Mouse (Mus musculus) neural tube, embryonic 14.5 days (tissue): Measurements from ENCODE around the gene Ppp1r15b. TPM values are rescaled to one million over a fixed set of nuclear protein-coding genes. Genes with fewer than 3 reads are reported as not detected.

Experiments used
- ATAC-seq: fragments of 200-750 bp; cut with Nextera tagmentation; 2 replicates; pipeline ENCODE4 v1.8.0; 2017; ENCODE audit warnings: low read depth, mild to moderate bottlenecking, moderate TSS enrichment, moderate library complexity
- H3K27ac ChIP-seq: fragments of 300-500 bp; sonication (generic); 2 replicates; pipeline ENCODE4 v1.5.1; 2014; ENCODE audit warnings: low read depth, mild to moderate bottlenecking, control low read depth, low read length, moderate library complexity, mixed read lengths
- H3K27me3 ChIP-seq: fragments of 300-500 bp; sonication (generic); 2 replicates; pipeline ENCODE4 v1.6.1; 2014; ENCODE audit warnings: low read length; ENCODE audit not compliant: control insufficient read depth, insufficient read depth
- H3K36me3 ChIP-seq: fragments of 300-500 bp; sonication (generic); 2 replicates; pipeline ENCODE4 v1.6.1; 2014; ENCODE audit warnings: low read length, mixed read lengths; ENCODE audit not compliant: control insufficient read depth, insufficient read depth
- H3K4me1 ChIP-seq: fragments of 300-500 bp; sonication (generic); 2 replicates; pipeline ENCODE4 v1.6.1; 2014; ENCODE audit warnings: low read length; ENCODE audit not compliant: control insufficient read depth, insufficient read depth
- H3K4me2 ChIP-seq: fragments of 300-500 bp; sonication (generic); 2 replicates; pipeline ENCODE4 v1.6.1; 2014; ENCODE audit warnings: mild to moderate bottlenecking, low read depth, low read length, control low read depth
- H3K4me3 ChIP-seq: fragments of 300-500 bp; sonication (generic); 2 replicates; pipeline ENCODE4 v1.5.1; 2014; ENCODE audit warnings: low read depth, low read length, control low read depth, mixed read lengths
- H3K9ac ChIP-seq: fragments of 300-500 bp; sonication (generic); replicated peaks from 2 replicates; pipeline ENCODE4 v1.6.1; 2014; ENCODE audit warnings: low read depth, mild to moderate bottlenecking, control low read depth, low read length, mixed read lengths
- H3K9me3 ChIP-seq: fragments of 300-500 bp; sonication (generic); 2 replicates; pipeline ENCODE4 v1.6.1; 2016; ENCODE audit warnings: low read length; ENCODE audit not compliant: control insufficient read depth
- WGBS: fragments of 180-500 bp; shearing (Covaris S2); extraction: QIAGEN DNeasy Blood & Tissue Kit; methylation state at CpG from one replicate; pipeline ENCODE4 v1.1.7; 2014; 5-methylcytosine and 5-hydroxymethylcytosine counted together
- polyA plus RNA-seq: library from polyadenylated mRNA; unstranded; fragments of >200 nt; fragmentation: Nextera tagmentation; extraction: Ambion mirVana; gene quantifications from 2 replicates; pipeline ENCODE4 v1.2.1, GENCODE M21; 2014

Ppp1r15b gene
- polyA plus RNA-seq, 1 experiment from 2014 or later = 25.9 TPM

DNA sequence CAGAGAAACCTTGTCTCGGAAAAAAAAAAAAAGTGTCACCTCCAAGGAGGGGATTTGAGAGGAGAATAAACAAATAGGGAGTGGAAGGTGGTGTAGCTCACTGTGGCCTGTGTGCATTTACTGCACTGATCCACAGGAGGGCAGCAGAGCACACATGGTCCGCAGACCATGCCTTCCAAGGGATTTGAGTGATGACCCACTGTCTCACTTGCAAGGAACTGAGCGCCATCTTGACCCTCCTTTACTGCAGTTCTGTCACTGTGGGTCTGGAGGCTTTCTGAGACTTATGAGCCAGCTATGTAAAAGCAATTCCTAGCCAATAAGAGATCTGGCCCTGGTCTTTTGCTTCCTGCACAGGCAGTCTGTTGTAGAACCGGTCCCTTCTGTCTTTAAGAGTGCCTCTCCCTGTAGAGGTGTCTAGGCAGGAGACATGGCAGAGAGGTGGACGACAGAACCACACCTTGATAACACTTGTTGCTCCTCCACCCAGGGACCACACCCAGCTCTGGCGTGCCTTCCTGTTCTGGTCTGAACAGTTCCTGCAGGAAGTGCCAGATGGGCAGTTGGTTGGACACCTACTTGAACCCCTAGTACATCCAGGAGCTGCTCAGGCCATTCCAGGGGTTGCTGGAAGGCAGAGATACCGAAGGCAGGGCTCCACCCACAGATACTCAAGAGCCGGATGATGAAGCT lies 46.7 kb downstream of the Ppp1r15b start:
- Histone ChIP-seq H3K4me3 (no peak overlapping the region), H3K36me3 (no peaks in the 10 kb centered on the region), H3K27ac (no peak overlapping the region), H3K9ac (no peak overlapping the region), H3K9me3 (no peaks in the 10 kb centered on the region), H3K27me3 (no peaks in the 10 kb centered on the region), H3K4me2 (no peak overlapping the region), H3K4me1 (peaks cover 4% of the 10 kb centered on the region; the same call in 1 of the 2 replicates)
- no peak for ATAC-seq
- WGBS = 55% methylated on average over 8 of the region's 8 CpGs

DNA sequence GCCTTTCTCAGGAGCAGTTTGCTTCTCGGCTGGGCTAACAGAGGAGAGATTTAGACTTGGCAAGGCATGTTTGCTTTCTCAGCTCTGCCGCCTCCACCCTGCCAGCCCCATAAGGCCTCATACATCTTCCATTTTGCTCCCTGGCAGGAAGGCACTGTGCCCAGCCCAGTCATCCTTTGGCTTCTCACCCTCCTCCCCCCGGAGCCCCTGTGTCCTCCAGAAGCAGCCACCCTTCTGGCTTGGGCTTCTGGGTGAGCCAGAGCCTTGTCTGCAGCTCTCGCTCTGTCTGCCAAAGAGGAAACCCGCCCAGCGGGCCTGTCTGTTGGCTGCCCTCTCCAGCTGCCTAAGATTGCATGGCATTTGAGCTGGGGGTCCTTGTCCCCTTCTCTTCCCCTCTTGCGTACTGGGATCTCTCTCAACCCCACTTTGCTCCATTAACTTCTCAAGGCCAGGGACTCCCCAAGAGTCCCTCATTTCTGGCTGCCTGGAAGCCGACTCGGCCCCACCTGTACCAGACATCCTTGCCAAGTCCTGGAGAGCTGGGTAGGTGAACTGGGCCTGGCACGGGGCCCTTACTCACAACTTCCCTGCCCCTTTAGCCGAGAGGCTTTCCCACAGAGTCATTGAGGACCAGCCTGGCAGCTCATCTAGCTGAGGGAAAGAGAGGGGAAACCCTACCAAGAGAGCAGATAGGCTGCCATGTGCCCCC lies 47.9 kb downstream of the Ppp1r15b start:
- Histone ChIP-seq H3K4me1 (peaks cover 10% of the 10 kb centered on the region), H3K27me3 (no peaks in the 10 kb centered on the region), H3K27ac (no peak overlapping the region), H3K9ac (no peak overlapping the region), H3K4me3 (no peak overlapping the region), H3K4me2 (no peak overlapping the region), H3K9me3 (no peaks in the 10 kb centered on the region), H3K36me3 (no peaks in the 10 kb centered on the region)
- WGBS = 63% methylated on average over 10 of the region's 11 CpGs
- ATAC-seq = no peak

DNA sequence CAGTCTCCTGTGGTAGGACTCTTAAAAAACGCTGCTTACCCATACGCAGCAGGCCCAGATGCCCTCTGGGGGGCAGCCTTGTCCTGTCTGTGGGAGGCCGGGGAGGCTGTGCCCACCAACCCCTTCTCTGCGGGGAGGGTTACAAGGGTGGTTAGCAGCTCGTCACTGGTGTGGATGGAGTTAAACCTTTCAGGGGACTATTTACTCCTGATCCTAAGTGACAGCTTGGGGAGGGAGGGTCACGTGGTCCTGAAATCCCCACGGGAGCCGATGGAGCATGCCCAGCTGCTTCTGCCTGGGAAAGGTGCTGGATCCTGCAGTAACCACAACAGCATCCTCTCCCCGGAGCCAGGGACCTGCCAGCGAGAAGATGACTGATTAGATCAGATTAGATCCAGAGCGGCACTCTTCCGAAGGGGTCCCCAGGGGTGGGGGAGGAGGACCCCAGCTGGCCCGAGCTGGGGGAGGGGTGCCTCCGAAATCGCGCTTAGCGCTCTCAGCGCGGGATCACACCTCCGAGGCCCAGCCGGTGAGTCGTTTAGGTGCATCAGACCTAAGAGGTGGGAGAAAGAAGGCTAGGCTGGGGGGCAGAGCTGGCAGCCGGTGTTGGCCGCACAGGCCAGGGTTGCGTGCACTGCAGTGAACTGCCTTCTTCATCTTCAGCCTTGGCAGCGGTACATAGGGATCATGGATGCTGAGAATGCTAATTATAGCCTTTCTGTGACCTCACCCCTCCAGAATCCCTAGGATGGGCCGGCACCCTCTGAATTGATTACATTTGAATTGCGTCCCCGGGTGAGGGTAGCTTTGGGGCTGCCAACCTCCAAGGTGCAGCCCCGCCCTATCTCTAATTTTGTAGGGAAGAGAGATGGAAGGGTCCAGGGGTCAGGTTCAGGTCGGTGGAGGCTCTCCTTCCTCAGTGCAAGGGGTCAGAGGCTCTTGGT lies 50.4 kb downstream of the Ppp1r15b start:
- H3K9me3 ChIP-seq = no peaks in the 10 kb centered on the region
- H3K4me3 ChIP-seq = peak overlapping the region; percentile 51
- under 1% methylated on average over 31 of the region's 31 CpGs for WGBS
- no peaks in the 10 kb centered on the region for H3K36me3 ChIP-seq
- H3K4me2 ChIP-seq = peak overlapping the region; percentile 81
- ATAC-seq = peak; percentile 86
- peaks cover 10% of the 10 kb centered on the region for H3K4me1 ChIP-seq
- H3K27me3 ChIP-seq = no peaks in the 10 kb centered on the region
- peak overlapping the region; percentile 94 for H3K27ac ChIP-seq
- H3K9ac ChIP-seq = peak overlapping the region; percentile 85

DNA sequence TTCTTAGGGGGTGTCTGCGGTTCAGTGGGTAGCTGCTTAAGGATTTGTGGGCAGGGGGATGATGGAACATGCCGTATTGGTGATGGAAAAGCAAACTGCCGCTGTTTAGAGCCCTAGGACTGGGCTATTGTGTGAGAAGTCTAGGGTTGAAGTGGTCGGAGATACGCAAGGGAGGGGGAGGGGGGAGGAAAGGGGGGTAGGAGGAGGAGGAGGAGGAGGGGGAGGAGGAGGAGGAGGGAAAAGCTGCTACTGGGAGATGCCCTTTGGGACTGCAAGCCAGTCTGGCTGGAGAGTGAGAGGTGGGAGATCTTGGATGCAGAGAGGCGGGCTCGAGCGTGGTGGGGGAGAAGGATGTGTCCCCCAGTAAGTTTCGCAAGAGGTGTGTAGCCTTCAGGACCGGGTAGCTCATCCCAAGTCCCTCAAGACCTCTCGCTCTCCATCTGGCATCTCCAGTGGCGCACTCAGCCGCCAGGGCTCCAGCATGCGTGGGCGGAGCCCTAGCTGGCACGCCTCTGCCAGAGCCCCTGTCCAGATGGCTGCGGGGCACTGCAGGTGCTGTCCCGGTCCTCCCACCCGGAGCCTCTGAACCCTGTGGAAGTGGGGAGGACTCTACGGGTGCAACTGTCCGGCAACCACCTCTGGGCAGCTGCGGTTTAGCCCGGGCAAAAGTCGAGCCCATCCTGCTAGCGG lies 51.2 kb downstream of the Ppp1r15b start:
- Histone ChIP-seq H3K27ac (peak overlapping the region; percentile 94), H3K4me3 (peak overlapping the region; percentile 51), H3K9ac (peak overlapping the region; percentile 85), H3K36me3 (no peaks in the 10 kb centered on the region), H3K4me1 (peaks cover 10% of the 10 kb centered on the region), H3K9me3 (no peaks in the 10 kb centered on the region), H3K4me2 (peak overlapping the region; percentile 81), H3K27me3 (no peaks in the 10 kb centered on the region)
- ATAC-seq = peak; percentile 63
- WGBS = 1% methylated on average over 22 of the region's 25 CpGs

GRCm38 (mm10) chr1:133182706-133183095 lies 51.8 kb downstream of the Ppp1r15b start:
- peaks cover 16% of the 10 kb centered on the region for H3K4me1 ChIP-seq
- peak overlapping the region; percentile 51 for H3K4me3 ChIP-seq
- H3K9me3 ChIP-seq = no peaks in the 10 kb centered on the region
- H3K9ac ChIP-seq = peak overlapping the region; percentile 85
- peak overlapping the region; percentile 81 for H3K4me2 ChIP-seq
- peak overlapping the region; percentile 94 for H3K27ac ChIP-seq
- WGBS = under 1% methylated on average over 16 of the region's 16 CpGs
- no peaks in the 10 kb centered on the region for H3K27me3 ChIP-seq
- peak; percentile 62 for ATAC-seq
- H3K36me3 ChIP-seq = no peaks in the 10 kb centered on the region

GRCm38 (mm10) chr1:133183141-133183925 lies 52.4 kb downstream of the Ppp1r15b start:
- peak overlapping the region; percentile 51 for H3K4me3 ChIP-seq
- ATAC-seq = peak; percentile 35
- 8% methylated on average over 16 of the region's 16 CpGs for WGBS
- no peaks in the 10 kb centered on the region for H3K36me3 ChIP-seq
- no peaks in the 10 kb centered on the region for H3K27me3 ChIP-seq
- peak overlapping the region; percentile 81 for H3K4me2 ChIP-seq
- peaks cover 18% of the 10 kb centered on the region for H3K4me1 ChIP-seq
- peak overlapping the region; percentile 85 for H3K9ac ChIP-seq
- peak overlapping the region; percentile 94 for H3K27ac ChIP-seq
- H3K9me3 ChIP-seq = no peaks in the 10 kb centered on the region

GRCm38 (mm10) chr1:133187948-133188680 lies 57.2 kb downstream of the Ppp1r15b start:
- no peaks in the 10 kb centered on the region for H3K9me3 ChIP-seq
- 8% methylated on average over 4 of the region's 4 CpGs for WGBS
- peak overlapping the region; percentile 62 for H3K27ac ChIP-seq
- no peak overlapping the region for H3K9ac ChIP-seq
- peaks cover 20% of the 10 kb centered on the region for H3K4me1 ChIP-seq
- H3K4me3 ChIP-seq = no peak overlapping the region
- H3K27me3 ChIP-seq = no peaks in the 10 kb centered on the region
- no peaks in the 10 kb centered on the region for H3K36me3 ChIP-seq
- ATAC-seq = peak; percentile 81
- peak overlapping the region; percentile 27; the same call in 1 of the 2 replicates for H3K4me2 ChIP-seq
